Mouse (Mus musculus) neural tube, embryonic 10.5 days (tissue): ENCODE measurements around the gene Dpy30.
"Not testable (repeated sequence)": the region's sequence is repeated elsewhere in the genome, so short reads cannot be mapped to it uniquely, and the experiment has no call there.

Experiments
- DNase-seq: peaks from one replicate; pipeline ENCODE4 v3.0.0-alpha.2; 2017; ENCODE audit warnings: low spot score; ENCODE audit errors: extremely low spot score

Dpy30 gene

GRCm38 (mm10) chr17:74323844-74324243 is at the start of gene Dpy30:
Dpy30 (minus strand) TSS chr17:74323944.
- no peak for DNase-seq

- DNase-seq: no peak
These were observed 39.8 kb upstream of the Dpy30 start for GRCm38 (mm10) chr17:74363592-74363991.

GRCm38 (mm10) chr17:74341151-74341550 is 17.4 kb upstream of the Dpy30 start:
- no peak for DNase-seq

- DNase-seq: peak; percentile 76
These were observed 15.4 kb upstream of the Dpy30 start, which contains the start of gene Spast for GRCm38 (mm10) chr17:74338937-74339804. Spast (plus strand) TSS chr17:74338987.

GRCm38 (mm10) chr17:74338225-74338931 is 14.6 kb upstream of the Dpy30 start:
- DNase-seq: peak; percentile 96

GRCm38 (mm10) chr17:74331049-74331676 is 7.4 kb upstream of the Dpy30 start:
- DNase-seq: no peak

GRCm38 (mm10) chr17:74328146-74328545 is 4.4 kb upstream of the Dpy30 start:
- DNase-seq: peak; percentile 47

- DNase-seq: not testable (repeated sequence)
These were observed 3.5 kb upstream of the Dpy30 start for GRCm38 (mm10) chr17:74327195-74327594.

- no peak for DNase-seq
These were observed 1.2 kb downstream of the Dpy30 start for GRCm38 (mm10) chr17:74322400-74323054.

GRCm38 (mm10) chr17:74318721-74319120 is 5.0 kb downstream of the Dpy30 start:
- DNase-seq: no peak

- peak; percentile 91 for DNase-seq
These were observed 7.4 kb downstream of the Dpy30 start for GRCm38 (mm10) chr17:74316309-74316863.

- DNase-seq: no peak
These were observed 8.1 kb downstream of the Dpy30 start for GRCm38 (mm10) chr17:74315445-74316308.

- DNase-seq: no peak
These were observed 17.7 kb downstream of the Dpy30 start for GRCm38 (mm10) chr17:74306021-74306420.

GRCm38 (mm10) chr17:74305616-74306015 is 18.1 kb downstream of the Dpy30 start:
- DNase-seq: no peak

- no peak for DNase-seq
These were observed 19.7 kb downstream of the Dpy30 start for GRCm38 (mm10) chr17:74304060-74304459.

GRCm38 (mm10) chr17:74300089-74300488 is 23.7 kb downstream of the Dpy30 start:
- no peak for DNase-seq

GRCm38 (mm10) chr17:74296991-74297390 is 26.8 kb downstream of the Dpy30 start:
- DNase-seq: not testable (repeated sequence)

GRCm38 (mm10) chr17:74296076-74296823 is 27.5 kb downstream of the Dpy30 start:
- no peak for DNase-seq
